13 mouse cellular contexts compared by ENCODE assay signal in the genomic region with DNA sequence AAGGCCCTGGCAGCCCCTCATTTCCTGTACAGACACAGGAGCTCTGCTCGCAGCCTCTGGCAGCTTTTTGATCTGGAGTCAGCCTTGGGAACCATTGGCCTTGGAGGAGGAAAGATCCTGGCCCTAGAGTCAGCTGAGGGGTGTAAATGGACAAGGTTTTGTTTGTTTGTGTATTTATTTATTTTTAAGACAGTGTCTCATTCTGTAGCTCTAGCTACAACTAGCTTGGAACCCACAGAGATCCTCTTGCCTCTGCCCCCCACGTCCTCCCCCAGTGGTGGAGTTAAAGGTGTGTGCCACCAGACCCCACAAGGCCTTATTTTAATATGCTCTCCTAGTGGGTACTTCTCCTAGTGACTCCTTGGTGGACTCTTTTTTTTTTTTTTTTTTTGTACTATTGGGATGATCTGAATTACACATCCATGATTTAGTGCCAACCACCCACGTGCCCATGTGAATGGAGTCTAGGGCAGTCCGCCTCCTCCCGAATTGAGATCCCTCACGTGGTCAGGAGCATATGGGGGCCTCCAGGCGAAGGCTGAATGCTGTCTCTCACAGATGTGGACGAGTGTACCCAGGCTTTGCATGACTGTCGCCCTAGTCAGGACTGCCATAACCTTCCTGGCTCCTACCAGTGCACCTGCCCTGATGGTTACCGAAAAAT. TPM values are rescaled to one million over a fixed set of nuclear protein-coding genes. Genes with fewer than 3 reads are reported as not detected.
DNase-seq lines count a peak whose midpoint lies in the region; ATAC-seq lines count a peak whose summit lies in the region.
"Had no signal": no experiment of that assay in that cellular context is flagged by ENCODE, and none has a peak within 500 bp of the region (broad histone marks: within the 10 kb centered on the region; RNA-seq: fewer than 3 reads in every experiment).

No protein-coding gene starts in this region.

- intact Hi-C loops in heart, postnatal 14 days (cut with DNase I), result no loop called here

- peaks cover 12% of the 10 kb centered on the region for H3K4me1 ChIP-seq in heart, embryonic 11.5 days (ENCODE audit: control insufficient read depth, insufficient read depth, low read length)
- H3K4me1 ChIP-seq in midbrain, embryonic 11.5 days (ENCODE audit: control insufficient read depth, insufficient read depth, low read length), result peaks cover 15% of the 10 kb centered on the region
- H3K4me1 ChIP-seq in midbrain, embryonic 13.5 days (replicated peaks), result peaks cover 27% of the 10 kb centered on the region

- H3K9me3 ChIP-seq in heart, embryonic 11.5 days (replicated peaks; ENCODE audit: control insufficient read depth, low read length), result no peaks in the 10 kb centered on the region
- no peaks in the 10 kb centered on the region for H3K9me3 ChIP-seq in midbrain, embryonic 11.5 days (ENCODE audit: control insufficient read depth, low read length)
- no peaks in the 10 kb centered on the region for H3K9me3 ChIP-seq in midbrain, embryonic 13.5 days
- H3K9me3 ChIP-seq: forebrain, embryonic 10.5 days; neural tube, embryonic 12.5 days had no signal

- H3K27ac ChIP-seq in heart, embryonic 11.5 days (ENCODE audit: low read depth, low read length), result no peak overlapping the region
- H3K27ac ChIP-seq in midbrain, embryonic 11.5 days (ENCODE audit: low read depth, low read length), result no peak overlapping the region
- H3K27ac ChIP-seq in midbrain, embryonic 13.5 days, result no peak overlapping the region
- H3K27ac ChIP-seq: forebrain, embryonic 10.5 days; liver, embryonic 14.5 days; neural tube, embryonic 12.5 days had no signal

- WGBS in heart, embryonic 11.5 days (ENCODE audit: insufficient replicate concordance), result 83% methylated on average over 10 of the region's 10 CpGs
- WGBS in midbrain, embryonic 11.5 days, result 90% methylated on average over 10 of the region's 10 CpGs
- WGBS in midbrain, embryonic 13.5 days, result 86% methylated on average over 10 of the region's 10 CpGs

- no peak overlapping the region for H3K4me3 ChIP-seq in heart, embryonic 11.5 days (ENCODE audit: low read depth, low read length)
- H3K4me3 ChIP-seq in midbrain, embryonic 11.5 days (ENCODE audit: low read depth, low read length), result no peak overlapping the region
- H3K4me3 ChIP-seq in midbrain, embryonic 13.5 days (replicated peaks), result no peak overlapping the region
- H3K4me3 ChIP-seq: forebrain, embryonic 10.5 days; neural tube, embryonic 12.5 days had no signal

- DNase-seq in cerebellum, adult 11-12 months, result peak; percentile 58
- DNase-seq in heart, postnatal 14 days, result no peak
- no peak for DNase-seq in midbrain, embryonic 11.5 days (ENCODE audit: low spot score, missing footprints)
- DNase-seq in adrenal gland, postnatal 36 days, result peak; percentile 43 to 61
- DNase-seq: kidney, adult 2 months had no signal

- no peaks in the 10 kb centered on the region for H3K27me3 ChIP-seq in heart, embryonic 11.5 days (ENCODE audit: control insufficient read depth, insufficient read depth, low read length)
- H3K27me3 ChIP-seq in midbrain, embryonic 11.5 days (ENCODE audit: control insufficient read depth, insufficient read depth, low read length), result 0 out of 2 replicates have a peak, but pooled peaks cover 2% of the 10 kb centered on the region
- no peaks in the 10 kb centered on the region for H3K27me3 ChIP-seq in midbrain, embryonic 13.5 days
- H3K27me3 ChIP-seq: neural tube, embryonic 12.5 days had no signal

- ATAC-seq in cerebellum, adult (ENCODE audit: insufficient number of reproducible peaks, low FRiP score, low TSS enrichment), result no peak
- no peak for ATAC-seq in heart, embryonic 11.5 days (replicated peaks; ENCODE audit: insufficient number of reproducible peaks, low FRiP score, low TSS enrichment)
- no peak for ATAC-seq in midbrain, embryonic 11.5 days (ENCODE audit: low FRiP score)
- no peak for ATAC-seq in midbrain, embryonic 13.5 days
- ATAC-seq: hindbrain, embryonic 16.5 days; lung, postnatal 0 days had no signal

- peak overlapping the region; percentile 3; the same call in 1 of the 2 replicates for H3K4me2 ChIP-seq in heart, embryonic 11.5 days
- no peak overlapping the region for H3K4me2 ChIP-seq in midbrain, embryonic 11.5 days
- H3K4me2 ChIP-seq in midbrain, embryonic 13.5 days (replicated peaks), result no peak overlapping the region
- H3K4me2 ChIP-seq: neural tube, embryonic 12.5 days had no signal

- no peak overlapping the region for H3K9ac ChIP-seq in heart, embryonic 11.5 days (ENCODE audit: low read depth, low read length)
- 0 out of 2 replicates have a peak overlapping the region, but pooled peaks have one; percentile 9 for H3K9ac ChIP-seq in midbrain, embryonic 11.5 days (ENCODE audit: low read length)
- no peak overlapping the region for H3K9ac ChIP-seq in midbrain, embryonic 13.5 days (replicated peaks)
- H3K9ac ChIP-seq: liver, embryonic 14.5 days; neural tube, embryonic 12.5 days had no signal

- H3K36me3 ChIP-seq in heart, embryonic 11.5 days (ENCODE audit: control insufficient read depth, insufficient read depth, low read length), result peaks cover 23% of the 10 kb centered on the region
- H3K36me3 ChIP-seq in midbrain, embryonic 11.5 days (ENCODE audit: control insufficient read depth, insufficient read depth, low read length), result no peaks in the 10 kb centered on the region
- H3K36me3 ChIP-seq in midbrain, embryonic 13.5 days, result peaks cover 23% of the 10 kb centered on the region

RNA-seq across cellular contexts. Expression of a gene that starts 3.4 kb away (rescaled TPM):
- 72.2 and 72.5 TPM in 2 replicates for polyA plus RNA-seq in heart, embryonic 11.5 days (2014; fragmentation: Nextera tagmentation; extraction: Ambion mirVana)
- total RNA-seq in heart, postnatal 14 days (2021), result 10 to 100 TPM; 17.9 to 18.3 TPM
- polyA plus RNA-seq in midbrain, embryonic 11.5 days (2014; fragmentation: Nextera tagmentation; extraction: Ambion mirVana), result 52.7 and 54.7 TPM in 2 replicates
- polyA plus RNA-seq in midbrain, embryonic 13.5 days (2015; fragmentation: Nextera tagmentation; extraction: Ambion mirVana), result 31.8 and 33.4 TPM in 2 replicates
- 10 to 100 TPM; 50.2 to 87.9 TPM for total RNA-seq in adrenal gland, postnatal 36 days (2021)

RNA-seq across cellular contexts. Expression of a gene that starts 8.8 kb away (rescaled TPM):
- 0.84 and 0.86 TPM in 2 replicates for polyA plus RNA-seq in heart, embryonic 11.5 days (2014; fragmentation: Nextera tagmentation; extraction: Ambion mirVana)
- under 1 TPM in 1 of 2 experiments, not detected in 1; 0.71 TPM for total RNA-seq in heart, postnatal 14 days (2021)
- 2.4 and 3.0 TPM in 2 replicates for polyA plus RNA-seq in midbrain, embryonic 11.5 days (2014; fragmentation: Nextera tagmentation; extraction: Ambion mirVana)
- 5.2 and 5.7 TPM in 2 replicates for polyA plus RNA-seq in midbrain, embryonic 13.5 days (2015; fragmentation: Nextera tagmentation; extraction: Ambion mirVana)
- total RNA-seq in adrenal gland, postnatal 36 days (2021), result under 1 TPM in 1 of 2 experiments, not detected in 1; 0.26 TPM

RNA-seq across cellular contexts. Expression of a gene that starts 11.1 kb away (rescaled TPM):
- 32.2 and 40.0 TPM in 2 replicates for polyA plus RNA-seq in heart, embryonic 11.5 days (2014; fragmentation: Nextera tagmentation; extraction: Ambion mirVana)
- 10 to 100 TPM; 22.2 to 24.9 TPM for total RNA-seq in heart, postnatal 14 days (2021)
- 38.4 TPM in 2 replicates for polyA plus RNA-seq in midbrain, embryonic 11.5 days (2014; fragmentation: Nextera tagmentation; extraction: Ambion mirVana)
- polyA plus RNA-seq in midbrain, embryonic 13.5 days (2015; fragmentation: Nextera tagmentation; extraction: Ambion mirVana), result 52.1 and 53.2 TPM in 2 replicates
- total RNA-seq in adrenal gland, postnatal 36 days (2021), result 10 to 100 TPM; 23.1 to 30.7 TPM

RNA-seq across cellular contexts. Expression of a gene that starts 13.1 kb away (rescaled TPM):
- 2,455 and 2,528 TPM in 2 replicates for polyA plus RNA-seq in heart, embryonic 11.5 days (2014; fragmentation: Nextera tagmentation; extraction: Ambion mirVana)
- 100 to 1,000 TPM; 274 to 350 TPM for total RNA-seq in heart, postnatal 14 days (2021)
- 3,750 and 3,786 TPM in 2 replicates for polyA plus RNA-seq in midbrain, embryonic 11.5 days (2014; fragmentation: Nextera tagmentation; extraction: Ambion mirVana)
- polyA plus RNA-seq in midbrain, embryonic 13.5 days (2015; fragmentation: Nextera tagmentation; extraction: Ambion mirVana), result 3,599 and 3,660 TPM in 2 replicates
- 100 to 1,000 TPM; 659 to 740 TPM for total RNA-seq in adrenal gland, postnatal 36 days (2021)

RNA-seq across cellular contexts. Expression of a gene that starts 16.7 kb away (rescaled TPM):
- 73.6 and 79.8 TPM in 2 replicates for polyA plus RNA-seq in heart, embryonic 11.5 days (2014; fragmentation: Nextera tagmentation; extraction: Ambion mirVana)
- 10 to 100 TPM; 55.7 to 63.2 TPM for total RNA-seq in heart, postnatal 14 days (2021)
- 98.3 and 103 TPM in 2 replicates for polyA plus RNA-seq in midbrain, embryonic 11.5 days (2014; fragmentation: Nextera tagmentation; extraction: Ambion mirVana)
- polyA plus RNA-seq in midbrain, embryonic 13.5 days (2015; fragmentation: Nextera tagmentation; extraction: Ambion mirVana), result 183 and 192 TPM in 2 replicates
- 10 to 100 TPM; 89.1 to 95.3 TPM for total RNA-seq in adrenal gland, postnatal 36 days (2021)

Comparison
In these comparisons a context has a peak if more than half of its experiments do, and no peak if none do; other contexts are left out.
1. DNase-seq: peak in cerebellum, adult 11-12 months (single experiment) and adrenal gland, postnatal 36 days (2 of 2); none in heart, postnatal 14 days (0 of 2) and midbrain, embryonic 11.5 days (single experiment).